Mouse (Mus musculus) liver, embryonic 14.5 days (tissue): Measurements from ENCODE around the gene Tmem266. TPM values are rescaled to one million over a fixed set of nuclear protein-coding genes. Genes with fewer than 3 reads are reported as not detected.

Experiments
- ATAC-seq: fragments of 200-750 bp; cut with Nextera tagmentation; 2 replicates; pipeline ENCODE4 v1.8.0; 2017; ENCODE audit warnings: moderate number of reproducible peaks, mild to moderate bottlenecking, moderate library complexity; ENCODE audit not compliant: insufficient read depth
- DNase-seq, 3 experiments: peaks; one replicate each; pipeline ENCODE4 v3.0.0-alpha.2; 2012 to 2013; ENCODE audit warnings: low read depth in 3 of 3, low spot score in 3 of 3
- H3K27ac ChIP-seq: fragments of 300-500 bp; sonication (generic); 2 replicates; pipeline ENCODE4 v1.5.1; 2014; ENCODE audit warnings: moderate library complexity, mild to moderate bottlenecking, control low read depth, inconsistent platforms
- H3K27me3 ChIP-seq: fragments of 300-500 bp; sonication (generic); 2 replicates; pipeline ENCODE4 v1.6.1; 2014; ENCODE audit warnings: mild to moderate bottlenecking, low read length, moderate library complexity; ENCODE audit not compliant: control insufficient read depth, insufficient read depth
- H3K36me3 ChIP-seq: fragments of 300-500 bp; sonication (generic); replicated peaks from 2 replicates; pipeline ENCODE4 v1.6.1; 2014; ENCODE audit warnings: low read depth; ENCODE audit not compliant: control insufficient read depth, insufficient read depth
- H3K4me1 ChIP-seq, 2 experiments: fragments of 200-500 bp in 1 of 2; fragments of 300-500 bp in 1 of 2; sonication (generic) in 1 of 2; replicated peaks; 2 replicates each; pipeline ENCODE4 v1.6.1; 2012 to 2014; ENCODE audit warnings: antibody characterized with exemption in 1 of 2, inconsistent platforms in 1 of 2, low read length in 1 of 2; ENCODE audit not compliant: control insufficient read depth in 2 of 2, insufficient read depth in 2 of 2
- H3K4me2 ChIP-seq: fragments of 300-500 bp; sonication (generic); 2 replicates; pipeline ENCODE4 v1.6.1; 2014; ENCODE audit warnings: low read depth, mild to moderate bottlenecking, control low read depth, moderate library complexity
- H3K4me3 ChIP-seq, 2 experiments: fragments of 200-500 bp in 1 of 2; fragments of 300-500 bp in 1 of 2; sonication (generic) in 1 of 2; 2 replicates each; pipeline ENCODE4 v1.5.1; 2012 to 2014; ENCODE audit warnings: low read depth in 2 of 2, low read length in 2 of 2, mild to moderate bottlenecking in 2 of 2, control low read depth in 1 of 2, inconsistent platforms in 1 of 2, moderate library complexity in 1 of 2; ENCODE audit not compliant: insufficient read depth in 1 of 2
- H3K9ac ChIP-seq: fragments of 300-500 bp; sonication (generic); replicated peaks from 2 replicates; pipeline ENCODE4 v1.6.1; 2014; ENCODE audit warnings: mild to moderate bottlenecking, control low read depth, moderate library complexity
- H3K9me3 ChIP-seq: fragments of 300-500 bp; sonication (generic); 2 replicates; pipeline ENCODE4 v1.6.1; 2016; ENCODE audit warnings: low read length, mixed read lengths; ENCODE audit not compliant: control insufficient read depth
- CTCF ChIP-seq: IDR thresholded peaks from 2 replicates; pipeline ENCODE4 v1.5.1; 2016; ENCODE audit warnings: antibody characterized with exemption, low read depth, control low read depth
- EP300 ChIP-seq: IDR thresholded peaks from 2 replicates; pipeline ENCODE4 v1.6.1; 2016; ENCODE audit warnings: antibody characterized with exemption, low read depth
- WGBS: fragments of 180-500 bp; shearing (Covaris S2); extraction: QIAGEN DNeasy Blood & Tissue Kit; methylation state at CpG from one replicate; pipeline ENCODE4 v1.1.7; 2014; ENCODE audit not compliant: insufficient replicate concordance; 5-methylcytosine and 5-hydroxymethylcytosine counted together
- polyA plus RNA-seq, 2 experiments: library from polyadenylated mRNA; depleted of rRNA in 1 of 2; stranded (reverse) in 1 of 2; unstranded in 1 of 2; fragments of >200 nt; fragmentation: Nextera tagmentation in 1 of 2; extraction: Ambion mirVana in 1 of 2; gene quantifications; 2 replicates each; pipeline versions ENCODE4 v1.2.1 to v1.2.3; 2012 to 2014

Gene Tmem266
- polyA plus RNA-seq, 2 experiments: not detected

GRCm38 (mm10) chr9:55381456-55381855 is 54.7 kb downstream of the Tmem266 start:
- H3K27ac ChIP-seq: no peak overlapping the region
- no peak overlapping the region for H3K4me2 ChIP-seq
- no peaks in the 10 kb centered on the region for H3K36me3 ChIP-seq
- no peaks in the 10 kb centered on the region for H3K4me1 ChIP-seq
- DNase-seq: no peak
- no peaks in the 10 kb centered on the region for H3K9me3 ChIP-seq
- no peak for ATAC-seq
- no peak for TF ChIP-seq CTCF
- TF ChIP-seq EP300: no peak
- H3K27me3 ChIP-seq: no peaks in the 10 kb centered on the region
- no peak overlapping the region for H3K9ac ChIP-seq
- H3K4me3 ChIP-seq: no peak overlapping the region
- 71% methylated on average over 4 of the region's 4 CpGs for WGBS

- DNase-seq (peak in 1 of 3 experiments; percentile 13), ATAC-seq (no peak)
- 24% methylated on average over 5 of the region's 5 CpGs for WGBS
- Histone ChIP-seq H3K4me2 (no peak overlapping the region), H3K9me3 (no peaks in the 10 kb centered on the region), H3K4me1 (no peaks in the 10 kb centered on the region), H3K9ac (no peak overlapping the region), H3K36me3 (no peaks in the 10 kb centered on the region), H3K27me3 (no peaks in the 10 kb centered on the region), H3K27ac (no peak overlapping the region), H3K4me3 (no peak overlapping the region)
- TF ChIP-seq EP300 (no peak), CTCF (peak; percentile 77)
These were observed 55.7 kb downstream of the Tmem266 start for GRCm38 (mm10) chr9:55382441-55382840.

GRCm38 (mm10) chr9:55386117-55386516 is 59.4 kb downstream of the Tmem266 start:
- no peak for ATAC-seq
- H3K27ac ChIP-seq: no peak overlapping the region
- H3K4me1 ChIP-seq: no peaks in the 10 kb centered on the region
- H3K9me3 ChIP-seq: no peaks in the 10 kb centered on the region
- no peak for TF ChIP-seq CTCF
- TF ChIP-seq EP300: no peak
- H3K9ac ChIP-seq: no peak overlapping the region
- no peak overlapping the region for H3K4me2 ChIP-seq
- no peak overlapping the region for H3K4me3 ChIP-seq
- no peaks in the 10 kb centered on the region for H3K36me3 ChIP-seq
- WGBS: 69% methylated on average over 4 of the region's 4 CpGs
- no peak for DNase-seq
- H3K27me3 ChIP-seq: no peaks in the 10 kb centered on the region

- TF ChIP-seq CTCF: no peak
- H3K4me1 ChIP-seq: no peaks in the 10 kb centered on the region
These were observed 61.3 kb downstream of the Tmem266 start for GRCm38 (mm10) chr9:55387862-55388505.

GRCm38 (mm10) chr9:55391909-55392658 is 65.4 kb downstream of the Tmem266 start:
- no peak overlapping the region for H3K9ac ChIP-seq
- no peak for ATAC-seq
- WGBS: 30% methylated on average over 17 of the region's 17 CpGs

More at GRCm38 (mm10) chr9:55387862-55388505, 61.3 kb downstream of the Tmem266 start:
- Histone ChIP-seq H3K4me2 (no peak overlapping the region), H3K4me3 (no peak overlapping the region), H3K27ac (no peak overlapping the region), H3K36me3 (no peaks in the 10 kb centered on the region), H3K9me3 (no peaks in the 10 kb centered on the region), H3K27me3 (no peaks in the 10 kb centered on the region), H3K9ac (no peak overlapping the region)
- WGBS: 29% methylated on average over 14 of the region's 14 CpGs
- ATAC-seq (no peak), DNase-seq (no peak)

More at GRCm38 (mm10) chr9:55391909-55392658, 65.4 kb downstream of the Tmem266 start:
- Histone ChIP-seq H3K4me2 (no peak overlapping the region), H3K9me3 (no peaks in the 10 kb centered on the region), H3K4me3 (no peak overlapping the region), H3K4me1 (no peaks in the 10 kb centered on the region), H3K27me3 (no peaks in the 10 kb centered on the region), H3K27ac (no peak overlapping the region), H3K36me3 (no peaks in the 10 kb centered on the region)
- TF ChIP-seq EP300 (no peak), CTCF (peak; percentile 89)
- DNase-seq: peak in 2 of 3 experiments; percentile 20 to 23
